Mouse (Mus musculus) G1E (cell line): Measurements from ENCODE around the gene Cacfd1. TPM values are rescaled to one million over a fixed set of nuclear protein-coding genes. Genes with fewer than 3 reads are reported as not detected.

Source experiments
- ATAC-seq: 2 replicates; pipeline ENCODE4 v1.8.0; 2016; ENCODE audit warnings: mild to moderate bottlenecking; ENCODE audit not compliant: insufficient number of reproducible peaks, poor library complexity, low FRiP score, severe bottlenecking; ENCODE audit errors: extremely low read depth
- DNase-seq: peaks from one replicate; pipeline ENCODE4 v3.0.0; 2012; ENCODE audit warnings: low spot score
- H3K27me3 ChIP-seq: 2 replicates; pipeline ENCODE4 v1.6.1; 2012; ENCODE audit warnings: mild to moderate bottlenecking, low read length, inconsistent platforms; ENCODE audit not compliant: insufficient read depth
- H3K36me3 ChIP-seq: replicated peaks from 2 replicates; pipeline ENCODE3; 2012; ENCODE audit warnings: mild to moderate bottlenecking, inconsistent platforms
- H3K4me1 ChIP-seq: 2 replicates; pipeline ENCODE4 v1.6.1; 2012; ENCODE audit warnings: low read depth, low read length, inconsistent platforms, mixed read lengths; ENCODE audit not compliant: insufficient read depth
- H3K4me3 ChIP-seq: 2 replicates; pipeline ENCODE4 v1.5.1; 2012; ENCODE audit warnings: low read depth, mild to moderate bottlenecking, inconsistent platforms, low read length, moderate library complexity, mixed read lengths
- H3K9me3 ChIP-seq: replicated peaks from 2 replicates; pipeline ENCODE4 v1.6.1; 2012; ENCODE audit warnings: inconsistent platforms
- CTCF ChIP-seq: IDR thresholded peaks from 2 replicates; pipeline ENCODE4 v1.5.1; 2012; ENCODE audit warnings: low read depth, low read length, inconsistent platforms, mixed read lengths
- GATA1 ChIP-seq: IDR thresholded peaks from 2 replicates; pipeline ENCODE4 v1.6.1; 2012; ENCODE audit warnings: borderline replicate concordance, low read length, inconsistent platforms, mixed read lengths
- GATA2 ChIP-seq: IDR thresholded peaks from 2 replicates; pipeline ENCODE4 v1.6.1; 2012; ENCODE audit warnings: low read depth, low read length, inconsistent platforms, borderline replicate concordance
- POLR2AphosphoS5 ChIP-seq: IDR thresholded peaks from 2 replicates; pipeline ENCODE4 v1.6.1; 2012; ENCODE audit warnings: low read depth, low read length, inconsistent platforms; ENCODE audit not compliant: insufficient replicate concordance
- TAL1 ChIP-seq: conservative IDR thresholded peaks from 2 replicates; pipeline ENCODE4 v1.6.1; 2012; ENCODE audit warnings: low read depth, low read length, inconsistent platforms, mixed read lengths
- polyA plus RNA-seq: library from polyadenylated mRNA; stranded (reverse); fragments of >175 nt; gene quantifications from 2 replicates; pipeline ENCODE4 v1.2.3, GENCODE M21; 2012
- total RNA-seq, 2 experiments: library from RNA; stranded (forward) in 1 of 2; stranded (reverse) in 1 of 2; fragments of 200-1000 nt in 1 of 2; fragments of >200 nt in 1 of 2; fragmentation: Nextera tagmentation in 1 of 2; gene quantifications; 2 replicates each; pipeline ENCODE4 v1.2.3; 2014 to 2017

The Cacfd1 gene
- total and polyA plus RNA-seq, 3 experiments = 7.4 to 20.8 (median 15.8) TPM

DNA sequence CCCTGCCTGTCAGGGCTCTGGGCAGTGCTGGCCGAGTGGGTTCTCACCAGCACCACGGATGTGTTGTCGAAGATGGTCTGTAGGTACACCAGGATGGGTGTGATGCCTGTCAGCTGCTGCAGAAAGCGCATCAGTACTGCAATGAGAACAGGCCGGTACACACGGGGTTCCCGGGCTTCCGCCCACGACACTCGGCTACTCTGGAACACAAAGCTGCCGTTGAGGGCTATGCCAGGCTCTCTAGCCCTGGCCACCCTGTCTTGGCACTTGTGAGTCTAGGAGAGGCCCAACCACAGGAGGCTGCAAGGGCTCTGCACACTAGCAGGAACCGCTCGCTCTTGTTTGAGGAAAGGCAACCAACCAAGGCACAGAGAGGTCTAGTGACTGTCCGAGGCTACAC lies 14.4 kb downstream of the Cacfd1 start:
- no peaks in the 10 kb centered on the region for H3K9me3 ChIP-seq
- peaks cover 8% of the 10 kb centered on the region for H3K36me3 ChIP-seq
- H3K4me1 ChIP-seq = peaks cover 12% of the 10 kb centered on the region
- no peak for ATAC-seq
- H3K4me3 ChIP-seq = no peak overlapping the region
- DNase-seq = no peak
- TF ChIP-seq GATA1 = no peak
- TF ChIP-seq POLR2AphosphoS5 = no peak
- TF ChIP-seq GATA2 = no peak
- no peak for TF ChIP-seq CTCF
- no peak for TF ChIP-seq TAL1
- H3K27me3 ChIP-seq = peaks cover 48% of the 10 kb centered on the region

DNA sequence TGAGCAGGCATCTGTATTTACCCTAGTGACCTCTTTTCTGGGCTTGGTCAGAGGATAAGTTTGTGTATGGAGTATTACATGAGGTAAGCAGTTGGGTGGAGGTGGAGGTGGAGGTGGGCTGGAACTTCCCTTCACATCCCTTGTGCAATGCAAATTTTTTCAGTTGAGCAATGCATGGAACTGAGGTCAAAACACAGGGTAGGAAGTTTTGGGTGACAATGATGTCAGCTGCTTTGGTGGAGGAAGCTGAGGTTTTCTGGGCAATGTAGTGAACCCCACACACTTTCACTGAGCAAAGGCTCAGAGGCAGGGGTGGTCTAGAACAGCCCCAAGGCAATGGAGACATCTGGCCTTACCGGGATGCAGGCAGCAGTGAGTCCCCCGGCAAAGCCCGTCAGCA lies 15.8 kb downstream of the Cacfd1 start:
- no peak for ATAC-seq
- Histone ChIP-seq H3K4me3 (no peak overlapping the region), H3K27me3 (peaks cover 58% of the 10 kb centered on the region), H3K9me3 (no peaks in the 10 kb centered on the region), H3K4me1 (peaks cover 12% of the 10 kb centered on the region), H3K36me3 (no peaks in the 10 kb centered on the region)
- no peak for DNase-seq
- no peak for TF ChIP-seq TAL1

DNA sequence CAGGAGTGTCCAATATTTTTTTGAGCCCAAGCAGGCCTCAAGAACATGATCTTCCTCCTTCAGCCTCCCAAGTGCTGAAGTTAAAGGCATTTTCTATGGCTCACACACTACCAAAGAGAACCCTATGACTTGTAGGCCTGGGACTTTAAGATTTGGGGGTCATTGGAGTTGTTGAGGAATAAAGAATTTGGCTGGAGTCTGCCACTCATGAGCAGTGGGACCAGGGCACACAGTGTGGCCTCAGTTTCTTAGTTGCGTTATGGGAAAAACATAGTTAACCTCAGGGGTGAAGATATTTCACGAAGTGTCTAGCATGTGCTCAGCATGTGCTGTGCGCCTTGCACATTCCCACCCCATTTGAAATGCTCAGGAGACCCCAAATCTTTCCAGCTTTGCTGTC lies 16.6 kb downstream of the Cacfd1 start:
- H3K9me3 ChIP-seq = no peaks in the 10 kb centered on the region
- ATAC-seq (no peak), DNase-seq (no peak)
- peaks cover 12% of the 10 kb centered on the region for H3K4me1 ChIP-seq
- no peak overlapping the region for H3K4me3 ChIP-seq
- H3K27me3 ChIP-seq = peaks cover 60% of the 10 kb centered on the region
- no peak for TF ChIP-seq POLR2AphosphoS5
- no peak for TF ChIP-seq CTCF
- TF ChIP-seq GATA2 = no peak
- no peak for TF ChIP-seq TAL1
- H3K36me3 ChIP-seq = no peaks in the 10 kb centered on the region

DNA sequence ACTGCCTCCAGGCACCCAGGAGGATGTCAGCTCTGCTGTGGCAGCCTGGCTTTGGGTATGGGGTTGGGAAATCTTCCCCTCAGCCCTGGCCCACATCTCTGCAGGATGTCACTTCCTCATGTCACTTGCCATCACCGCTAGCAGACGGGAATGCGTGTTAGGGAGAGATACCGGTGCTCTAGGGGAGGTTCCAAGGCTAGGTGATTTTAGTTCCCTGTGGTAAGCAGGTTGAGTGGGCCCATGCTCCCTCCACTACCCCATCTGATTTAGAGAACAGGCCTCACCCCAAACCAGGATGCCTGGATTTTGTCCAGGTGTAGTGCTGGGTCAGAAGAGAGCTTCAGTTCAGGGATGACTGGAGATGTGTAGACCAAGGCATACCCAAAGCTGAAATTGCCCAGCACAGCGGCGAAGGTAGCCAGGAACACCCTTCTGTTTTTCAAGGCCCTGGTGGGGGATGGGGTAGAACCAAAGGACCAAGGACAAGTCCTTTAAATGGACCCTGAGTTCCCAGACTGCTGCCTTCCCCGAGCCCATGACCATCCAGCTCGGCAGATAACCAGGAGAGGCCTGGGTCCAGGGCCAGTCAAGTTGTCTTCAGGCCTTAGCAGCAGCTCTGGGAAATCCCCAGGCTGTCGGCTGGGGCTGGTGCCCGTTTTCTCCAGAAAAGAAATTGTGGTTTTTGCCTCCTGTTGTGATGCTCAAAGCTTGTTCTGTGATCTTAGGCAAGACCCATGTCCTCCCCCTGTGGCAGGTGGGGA lies 17.3 kb downstream of the Cacfd1 start:
- Histone ChIP-seq H3K4me3 (no peak overlapping the region), H3K4me1 (peaks cover 12% of the 10 kb centered on the region), H3K27me3 (peaks cover 60% of the 10 kb centered on the region), H3K9me3 (no peaks in the 10 kb centered on the region), H3K36me3 (no peaks in the 10 kb centered on the region)
- TF ChIP-seq GATA2 (no peak), GATA1 (no peak), CTCF (no peak)
- ATAC-seq = no peak
- no peak for DNase-seq

DNA sequence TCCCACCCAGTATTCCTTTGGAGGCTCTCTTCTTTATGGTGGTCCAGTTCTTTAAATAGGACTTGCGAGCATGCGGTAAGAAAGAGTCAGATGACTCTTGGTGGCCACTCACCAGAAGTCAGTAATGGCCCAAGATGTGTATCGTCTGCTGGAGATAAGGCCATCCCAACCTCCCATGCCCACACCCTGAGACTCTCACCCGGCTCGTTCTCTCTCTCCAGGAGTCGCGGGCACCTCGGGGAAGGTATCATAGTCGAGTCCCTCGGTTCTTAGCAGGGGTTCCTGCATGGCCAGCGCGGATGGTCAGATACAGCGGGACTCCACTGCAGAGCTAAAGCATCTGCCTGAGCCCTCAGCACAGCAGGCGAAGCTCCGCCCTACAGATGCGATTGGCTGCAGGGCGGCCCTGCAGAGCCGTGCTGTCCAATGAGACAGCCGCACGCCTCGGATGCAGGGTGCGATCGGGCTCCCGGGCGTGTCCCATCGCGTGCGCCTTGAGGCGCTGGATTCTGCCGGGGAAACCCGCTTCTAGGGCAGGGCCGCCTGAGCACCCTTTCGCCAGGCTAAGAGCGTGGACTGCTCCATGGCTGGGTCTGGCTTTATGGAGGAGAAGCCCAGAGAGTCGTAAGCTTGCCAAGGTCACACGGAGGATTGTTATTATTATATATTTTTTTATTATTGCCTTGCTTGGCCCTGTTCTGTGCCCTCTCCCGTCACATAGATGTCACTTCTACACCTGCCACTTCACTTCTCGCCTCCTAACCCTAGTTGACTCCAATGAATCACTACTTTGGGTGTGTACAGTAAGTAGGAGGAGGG lies 18.1 kb downstream of the Cacfd1 start, which contains the start of gene Slc2a6:
Slc2a6 (minus strand) TSS at position 381 of the 819 bp plus-strand sequence.
- Histone ChIP-seq H3K27me3 (peaks cover 60% of the 10 kb centered on the region), H3K4me3 (peak within 1 kb of the TSS; percentile 22; the same call in 1 of the 2 replicates), H3K36me3 (no peaks in the 10 kb centered on the region), H3K9me3 (no peaks in the 10 kb centered on the region), H3K4me1 (peaks cover 12% of the 10 kb centered on the region)
- DNase-seq = peak; percentile 49
- peak; percentile 54; the same call in 1 of the 2 replicates for ATAC-seq
- TF ChIP-seq CTCF = no peak

DNA sequence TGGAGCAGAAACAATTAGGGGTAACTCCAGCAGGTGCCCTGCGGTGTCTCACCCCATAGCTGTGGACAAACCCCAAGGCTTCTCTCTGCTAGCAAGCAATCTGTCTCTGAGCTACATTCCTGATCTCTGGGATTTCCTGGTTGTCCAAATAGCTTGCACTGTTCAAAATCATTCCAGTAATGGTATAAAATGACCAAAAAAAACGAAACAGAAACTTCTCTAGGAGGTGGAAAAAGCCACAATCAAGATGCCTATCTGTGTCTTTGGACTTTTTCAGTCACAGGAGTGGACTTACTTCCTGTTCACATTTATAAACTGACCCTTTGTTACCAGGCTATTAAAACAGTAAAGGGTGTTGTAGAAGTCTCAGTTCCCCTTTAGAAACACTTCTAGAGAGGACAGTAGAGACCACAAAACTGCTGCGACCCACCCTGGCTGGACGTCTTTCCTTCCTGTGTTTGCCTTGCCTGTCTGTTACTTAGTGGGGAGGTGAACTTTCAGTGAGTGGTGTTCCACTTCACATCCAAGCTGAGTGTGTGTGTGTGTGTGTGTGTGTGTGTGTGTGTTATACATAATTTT lies 18.8 kb downstream of the Cacfd1 start:
- H3K36me3 ChIP-seq = no peaks in the 10 kb centered on the region
- H3K27me3 ChIP-seq = peaks cover 58% of the 10 kb centered on the region
- H3K4me1 ChIP-seq = peaks cover 12% of the 10 kb centered on the region
- ATAC-seq (no peak), DNase-seq (no peak)
- no peak for TF ChIP-seq GATA2
- no peak overlapping the region for H3K4me3 ChIP-seq
- H3K9me3 ChIP-seq = no peaks in the 10 kb centered on the region

DNA sequence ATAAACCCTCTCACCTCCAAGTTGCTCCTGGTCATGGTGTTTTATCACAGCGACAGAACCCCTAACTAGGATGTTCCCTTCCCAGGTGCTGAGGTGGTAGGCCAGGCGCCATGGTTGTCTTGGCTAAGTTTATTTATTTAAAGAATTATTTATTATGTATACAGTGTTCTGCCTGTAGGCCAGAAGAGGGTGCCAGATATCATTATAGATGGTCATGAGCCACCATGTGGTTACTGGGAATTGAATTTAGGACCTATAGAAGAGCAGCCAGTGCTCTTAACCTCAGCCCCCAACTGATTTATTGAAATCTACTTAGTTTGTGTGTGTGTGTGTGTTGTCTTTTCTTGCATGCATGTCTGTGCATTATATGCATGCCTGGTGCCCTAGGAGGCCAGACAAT lies 22.6 kb downstream of the Cacfd1 start:
- H3K4me1 ChIP-seq = peaks cover 9% of the 10 kb centered on the region
- H3K9me3 ChIP-seq = no peaks in the 10 kb centered on the region
- H3K36me3 ChIP-seq = no peaks in the 10 kb centered on the region
- peaks cover 33% of the 10 kb centered on the region for H3K27me3 ChIP-seq
- H3K4me3 ChIP-seq = no peak overlapping the region
- TF ChIP-seq POLR2AphosphoS5 = no peak
- no peak for TF ChIP-seq GATA2
- no peak for TF ChIP-seq GATA1
- no peak for TF ChIP-seq CTCF
- no peak for TF ChIP-seq TAL1
- no peak for ATAC-seq
- no peak for DNase-seq
